Mouse (Mus musculus) spleen, embryonic (tissue): Measurements from ENCODE around the gene H2afx.
"Not testable (repeated sequence)": the region's sequence is repeated elsewhere in the genome, so short reads cannot be mapped to it uniquely, and the experiment has no call there.

Experiments
- CTCF ChIA-PET: fragments of 350-600 bp; sonication (Branson Sonifier 250); formaldehyde crosslinking; loops from one replicate; lab custom pipeline; 2022; lab: Charles Lee

Gene H2afx

DNA sequence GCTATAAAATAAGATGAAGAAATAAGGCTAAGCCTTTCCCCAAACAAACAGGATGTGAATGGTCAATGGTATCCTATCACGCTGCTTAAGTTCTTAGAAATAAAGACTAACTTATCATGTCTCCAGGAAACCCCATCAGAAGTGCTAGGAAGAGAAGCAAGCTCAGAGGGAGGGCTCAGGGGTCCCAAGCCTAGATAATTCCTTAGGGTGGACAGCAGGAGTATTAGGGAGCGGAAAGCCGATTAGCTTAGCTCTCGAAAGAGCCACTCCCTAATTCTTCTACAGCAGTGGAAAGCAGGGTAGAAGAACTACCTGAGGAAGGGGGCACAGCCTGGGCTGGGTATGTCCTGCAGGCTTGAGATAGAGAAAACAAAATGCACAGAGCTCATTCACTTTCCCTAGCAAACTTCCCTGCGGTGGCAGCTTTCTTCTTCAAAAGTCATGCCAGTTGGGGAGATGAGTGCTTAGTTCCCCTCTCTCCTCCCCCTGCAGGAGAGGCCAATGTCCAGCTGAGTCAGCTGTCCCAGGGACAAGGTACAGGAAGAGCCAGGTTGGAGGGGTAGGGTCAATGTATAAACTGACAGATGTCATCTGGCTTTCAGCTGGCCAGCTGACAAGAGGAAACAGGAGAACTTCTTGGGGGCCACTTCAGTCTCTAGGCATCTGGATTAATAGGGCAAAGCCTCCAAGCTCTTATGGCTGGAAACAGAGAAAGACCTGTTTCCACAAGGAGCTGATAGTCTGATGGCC, 16.2 kb upstream of the H2afx start:
- CTCF ChIA-PET: interaction anchor here (0.5 kb wide), 1 partner anchor 176 kb away, joined by 11 read pairs; no protein-coding TSS in a partner anchor

DNA sequence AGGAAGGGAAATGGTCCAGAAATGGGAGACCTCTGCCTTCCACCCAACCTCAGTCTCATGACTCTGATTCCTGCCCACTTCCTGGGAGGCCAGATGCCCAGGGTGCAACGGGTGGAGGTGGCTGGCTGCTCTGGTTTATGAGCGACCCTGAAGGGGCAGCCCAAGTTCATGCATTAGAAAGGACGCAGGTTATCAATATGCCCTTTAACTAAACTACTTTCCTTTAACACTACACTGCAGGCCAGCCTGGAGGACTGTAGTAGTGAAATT, 15.7 kb upstream of the H2afx start:
- CTCF ChIA-PET: interaction anchor here (0.5 kb wide), 1 partner anchor 176 kb away, joined by 11 read pairs; no protein-coding TSS in a partner anchor

DNA sequence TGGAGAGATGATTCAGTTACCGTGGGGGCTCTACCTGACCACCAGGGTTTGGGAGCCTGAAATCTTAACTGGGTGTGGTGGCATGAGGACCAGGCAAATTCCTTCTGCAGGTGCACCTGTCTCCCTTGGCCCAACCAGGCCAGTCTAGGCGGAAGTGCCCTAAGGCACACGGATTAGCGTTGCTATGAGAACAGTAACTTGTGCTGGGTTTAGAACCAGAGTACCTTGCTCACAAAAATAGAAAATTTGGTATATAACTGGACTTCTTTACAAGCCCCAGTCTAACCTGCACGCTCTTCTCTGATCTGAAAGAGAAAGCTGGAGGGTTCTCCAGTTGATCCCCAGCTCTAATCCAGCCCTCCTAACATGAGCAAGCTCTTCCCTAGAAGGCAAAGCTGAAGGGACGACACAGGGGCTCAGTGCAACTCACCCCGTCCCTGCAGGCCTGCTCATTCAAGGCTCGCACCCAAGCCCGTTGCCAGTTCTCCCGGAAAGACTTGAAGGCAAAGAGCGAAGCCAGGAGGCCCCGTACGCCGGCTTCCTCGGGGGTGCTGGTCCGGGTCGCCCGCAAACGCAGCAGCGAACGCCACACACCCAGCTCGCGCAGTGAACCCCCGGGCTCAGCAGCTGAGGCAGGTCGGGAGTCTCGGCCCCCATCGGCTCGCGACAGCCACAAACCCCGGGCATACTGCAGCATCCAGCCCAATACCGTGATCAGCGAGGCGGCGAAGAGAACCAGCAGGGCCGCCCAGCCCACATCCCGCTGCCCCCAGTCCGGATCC, 15.2 kb upstream of the H2afx start:
- CTCF ChIA-PET: no interaction called here

DNA sequence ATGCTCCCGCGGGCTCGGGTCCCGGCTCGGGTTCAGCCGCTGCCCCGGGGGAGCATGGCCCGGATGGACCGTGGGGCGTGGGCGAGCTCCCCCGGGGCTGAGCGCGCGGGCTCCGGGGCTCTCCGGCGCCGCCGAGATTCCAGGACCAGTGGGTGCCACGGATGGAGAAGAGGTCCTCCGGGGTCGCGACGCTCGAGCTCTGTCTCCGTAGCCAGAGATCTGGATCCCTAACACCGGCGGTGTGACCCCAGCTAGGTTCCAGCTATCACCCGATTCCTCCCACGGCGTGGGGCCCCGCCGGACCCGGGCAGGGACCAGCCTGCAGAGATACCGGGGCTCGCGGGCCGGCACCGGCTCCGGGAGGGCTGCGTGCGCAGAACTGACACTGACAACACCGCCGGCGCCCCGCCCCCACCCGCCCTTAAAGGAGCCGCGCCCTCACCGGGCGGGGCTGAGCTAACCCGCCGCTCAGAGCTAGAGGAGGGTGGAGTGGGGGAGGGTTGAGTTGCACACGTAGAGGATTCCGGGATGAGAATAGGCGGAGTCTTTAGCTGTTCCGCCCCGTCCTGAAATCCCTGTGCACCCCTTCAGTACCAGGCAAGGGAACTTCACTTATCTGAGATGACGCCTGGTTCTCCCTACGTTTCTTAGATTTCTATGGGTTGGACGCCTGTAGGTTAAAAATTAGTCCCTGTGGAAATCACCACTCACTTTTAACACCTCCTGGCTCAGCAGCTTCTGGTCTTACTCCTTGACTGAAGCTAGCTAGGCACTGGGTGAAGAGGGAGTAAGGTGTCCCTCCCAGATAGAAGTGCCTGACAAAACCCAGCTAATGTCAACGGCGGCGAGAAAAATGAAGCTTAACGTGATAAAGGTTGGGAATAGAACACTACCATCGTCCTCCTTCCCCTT, 14.4 kb upstream of the H2afx start, which contains the start of gene C2cd2l:
C2cd2l (minus strand) TSS at position 399 of the 912 bp plus-strand sequence.
- CTCF ChIA-PET: interaction anchor here (1.1 kb wide), 1 partner anchor 28 kb away, joined by 3 read pairs; no protein-coding TSS in a partner anchor

DNA sequence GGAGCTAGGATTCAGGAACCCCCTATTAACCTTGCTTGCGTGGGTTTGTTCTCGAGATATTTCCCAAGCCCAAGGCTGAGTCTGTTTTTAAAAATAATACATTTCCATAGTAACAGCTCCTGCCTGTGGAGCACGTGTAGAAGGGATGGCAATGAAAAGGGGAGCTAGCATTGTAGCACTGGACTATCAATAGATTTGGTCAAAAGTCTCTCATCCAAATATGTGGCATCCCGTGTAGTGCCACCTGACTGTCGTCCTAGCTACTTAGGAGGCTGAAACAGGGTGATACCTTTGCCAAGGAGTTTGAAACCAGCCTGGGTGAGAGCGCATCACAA, 13.7 kb upstream of the H2afx start:
- CTCF ChIA-PET: interaction anchor here (0.9 to 1.1 kb wide), 2 partner anchors 27 to 158 kb away, joined by 3 read pairs; no protein-coding TSS in a partner anchor

DNA sequence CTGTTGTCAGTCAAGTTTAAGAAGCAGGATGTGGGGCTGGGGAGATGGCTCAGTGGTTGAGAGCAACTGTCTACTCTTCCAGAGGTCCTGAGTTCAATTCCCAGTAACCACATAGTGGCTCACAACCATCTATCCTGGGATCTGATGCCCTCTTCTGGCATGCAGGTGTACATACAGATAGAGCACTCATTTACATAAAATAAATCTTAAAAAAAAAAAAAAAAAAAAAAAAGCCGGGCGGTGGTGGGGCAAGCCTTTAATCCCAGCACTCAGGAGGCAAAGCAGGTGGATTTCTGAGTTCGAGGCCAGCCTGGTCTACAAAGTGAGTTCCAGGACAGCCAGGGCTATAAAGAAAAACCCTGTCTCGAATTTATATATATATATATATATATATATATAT, 10.8 kb upstream of the H2afx start:
- CTCF ChIA-PET: not testable (repeated sequence)

DNA sequence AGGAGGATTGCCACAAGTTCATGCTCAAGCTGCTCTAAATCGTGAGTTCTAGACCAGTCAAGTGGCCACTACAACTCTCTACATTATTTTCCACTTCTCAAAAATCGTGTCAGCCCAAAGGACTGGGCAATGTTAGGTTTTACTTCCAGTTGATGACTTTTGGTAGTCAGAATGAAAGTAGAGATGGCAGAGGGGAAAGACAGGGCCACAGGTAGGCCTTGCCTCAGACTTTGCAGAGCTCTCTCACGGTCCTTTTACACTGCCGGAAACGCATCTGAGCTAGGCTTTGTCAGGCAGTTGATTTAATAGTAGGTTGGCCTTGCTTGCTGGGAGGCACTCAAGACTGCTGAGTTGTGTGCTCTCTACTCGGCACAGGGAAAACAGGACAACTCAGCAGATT, 10.3 kb upstream of the H2afx start:
- CTCF ChIA-PET: interaction anchor here (0.6 kb wide), 1 partner anchor 17 kb away, joined by 4 read pairs; no protein-coding TSS in a partner anchor

DNA sequence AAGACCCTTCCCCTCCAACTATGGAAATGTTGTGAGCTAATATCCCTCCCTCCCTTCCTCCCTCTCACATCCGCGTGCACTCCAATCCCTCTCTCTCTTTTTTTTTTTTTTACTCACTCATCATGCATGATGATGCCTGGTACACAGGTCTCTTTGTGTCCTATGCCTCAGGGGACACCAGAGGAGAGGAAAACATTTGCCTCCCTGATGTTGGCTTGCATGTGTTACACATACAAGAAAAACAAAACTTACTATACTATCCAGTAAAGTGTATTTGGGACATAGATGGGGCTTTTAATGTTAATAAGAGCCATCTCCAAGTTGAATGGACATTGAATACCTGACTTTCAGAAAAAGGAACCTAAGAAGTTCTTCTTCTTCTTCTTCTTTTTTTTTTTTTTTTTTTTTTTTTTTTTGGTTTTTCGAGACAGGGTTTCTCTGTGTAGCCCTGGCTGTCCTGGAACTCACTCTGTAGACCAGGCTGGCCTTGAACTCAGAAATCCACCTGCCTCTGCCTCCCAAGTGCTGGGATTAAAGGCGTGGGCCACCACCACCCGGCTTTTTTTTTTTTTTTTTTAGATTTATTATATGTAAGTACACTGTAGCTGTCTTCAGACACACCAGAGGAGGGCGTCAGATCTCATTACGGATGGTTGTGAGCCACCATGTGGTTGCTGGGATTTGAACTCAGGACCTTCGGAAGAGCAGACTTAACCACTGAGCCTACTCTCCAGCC, 9.3 kb upstream of the H2afx start:
- CTCF ChIA-PET: not testable (repeated sequence)

DNA sequence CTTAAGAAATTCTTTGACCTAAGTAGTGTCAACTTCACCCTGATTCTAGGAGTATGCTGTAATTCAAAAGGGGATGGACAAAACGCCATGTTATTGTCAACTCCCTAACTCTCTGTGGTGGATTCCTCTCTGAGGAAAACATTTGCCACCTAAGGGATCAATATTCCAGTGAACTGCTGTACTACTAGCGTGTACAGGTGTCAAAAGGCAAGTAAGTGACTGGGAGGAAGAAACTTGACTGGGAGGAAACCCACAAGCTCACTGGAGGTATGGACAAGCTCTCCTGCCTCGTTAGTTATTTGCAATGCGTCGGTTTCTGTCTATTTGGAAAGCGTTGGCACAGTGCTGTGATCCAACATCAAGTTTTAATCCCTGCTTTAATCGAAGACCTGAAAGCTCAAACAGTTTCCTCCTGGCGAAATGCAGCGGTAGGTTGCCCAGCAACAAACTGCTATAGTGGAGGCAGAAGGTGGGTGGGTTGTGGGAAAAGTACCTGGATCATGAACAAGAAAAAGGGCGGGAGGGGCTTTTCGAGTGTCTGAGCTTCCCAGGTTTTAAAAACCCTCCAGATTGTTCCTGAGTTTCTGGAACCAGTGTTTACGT, 8.6 kb upstream of the H2afx start, which contains the start of gene Dpagt1:
Dpagt1 (plus strand) TSS at position 252 of the 603 bp plus-strand sequence.
- CTCF ChIA-PET: interaction anchor here (1.4 kb wide), 1 partner anchor 38 kb away, joined by 4 read pairs; no protein-coding TSS in a partner anchor

DNA sequence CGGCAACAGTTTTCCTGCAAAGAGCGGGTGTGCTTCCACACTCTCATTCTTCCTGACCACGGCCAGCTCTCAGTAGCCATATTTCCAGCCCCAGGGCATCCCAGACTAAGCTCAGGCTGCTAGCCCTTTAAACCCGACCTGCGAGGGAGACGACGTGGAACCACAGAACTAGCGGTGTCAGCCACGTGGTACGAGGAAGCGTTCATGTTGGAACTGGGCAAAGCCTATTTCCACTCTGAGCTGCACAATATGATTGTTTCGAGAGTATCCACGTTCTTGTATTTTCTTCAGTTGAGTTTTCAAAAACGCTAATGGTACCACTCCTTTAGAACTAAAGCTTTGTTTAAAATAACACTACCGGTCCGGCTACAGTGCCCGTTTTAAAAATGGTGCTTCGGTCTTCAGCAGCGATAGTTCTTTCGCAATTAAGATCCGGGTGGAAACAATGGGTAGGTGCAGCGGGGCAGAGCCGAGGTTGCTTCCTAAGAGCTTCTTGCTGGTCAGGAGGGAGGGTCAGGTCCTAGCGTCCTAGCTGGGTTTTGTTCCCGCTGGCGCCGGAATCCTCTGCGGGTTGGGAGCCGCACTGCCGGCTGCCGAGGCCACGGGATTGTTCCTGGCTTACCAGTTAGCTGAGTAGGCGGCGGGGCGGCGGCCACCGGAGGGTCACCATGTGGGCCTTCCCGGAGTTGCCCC, 8.0 kb upstream of the H2afx start:
- CTCF ChIA-PET: interaction anchor here (0.8 to 1.4 kb wide), 2 partner anchors 21 to 39 kb away, joined by 3 to 4 read pairs; no protein-coding TSS in a partner anchor

DNA sequence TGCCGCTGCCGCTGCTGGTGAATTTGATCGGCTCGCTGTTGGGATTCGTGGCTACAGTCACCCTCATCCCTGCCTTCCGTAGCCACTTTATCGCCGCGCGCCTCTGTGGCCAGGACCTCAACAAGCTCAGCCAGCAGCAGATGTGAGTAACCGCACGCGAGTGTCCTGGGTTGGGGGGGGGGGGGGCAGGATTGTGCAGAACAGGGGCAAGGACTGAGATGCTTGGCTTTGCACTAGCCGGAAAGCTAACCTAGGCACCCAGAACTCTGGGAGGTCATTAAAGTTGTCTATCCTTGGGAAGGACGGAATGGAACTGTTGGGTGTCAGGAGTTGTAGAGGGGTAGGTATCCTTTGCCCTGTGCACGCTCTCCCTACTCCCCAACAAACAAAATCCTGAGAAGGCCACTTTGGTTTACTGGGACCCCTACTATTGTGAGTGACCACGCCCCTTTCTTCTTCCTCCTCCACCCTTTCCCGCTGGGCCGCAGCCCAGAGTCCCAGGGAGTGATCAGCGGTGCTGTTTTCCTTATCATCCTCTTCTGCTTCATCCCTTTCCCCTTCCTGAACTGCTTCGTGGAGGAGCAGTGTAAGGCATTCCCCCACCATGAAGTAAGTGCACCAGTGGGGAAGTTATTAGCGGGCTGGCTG, 7.3 kb upstream of the H2afx start:
- CTCF ChIA-PET: interaction anchor here (0.8 to 1.4 kb wide), 2 partner anchors 20 to 40 kb away, joined by 3 to 4 read pairs; no protein-coding TSS in a partner anchor

DNA sequence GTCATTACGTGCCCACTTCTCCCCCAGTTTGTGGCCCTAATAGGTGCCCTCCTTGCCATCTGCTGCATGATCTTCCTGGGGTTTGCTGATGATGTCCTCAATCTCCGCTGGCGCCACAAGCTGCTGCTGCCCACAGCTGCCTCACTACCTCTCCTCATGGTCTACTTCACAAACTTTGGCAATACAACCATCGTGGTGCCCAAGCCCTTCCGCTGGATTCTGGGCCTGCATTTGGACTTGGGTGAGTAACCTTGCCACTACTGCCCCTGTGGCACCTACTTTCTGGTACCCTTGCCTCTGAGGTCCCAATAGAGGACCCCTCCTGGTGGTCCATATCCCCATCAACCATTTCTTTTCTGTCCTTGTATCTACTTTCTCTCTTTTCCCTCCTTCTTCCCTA, 6.6 kb upstream of the H2afx start:
- CTCF ChIA-PET: no interaction called here

DNA sequence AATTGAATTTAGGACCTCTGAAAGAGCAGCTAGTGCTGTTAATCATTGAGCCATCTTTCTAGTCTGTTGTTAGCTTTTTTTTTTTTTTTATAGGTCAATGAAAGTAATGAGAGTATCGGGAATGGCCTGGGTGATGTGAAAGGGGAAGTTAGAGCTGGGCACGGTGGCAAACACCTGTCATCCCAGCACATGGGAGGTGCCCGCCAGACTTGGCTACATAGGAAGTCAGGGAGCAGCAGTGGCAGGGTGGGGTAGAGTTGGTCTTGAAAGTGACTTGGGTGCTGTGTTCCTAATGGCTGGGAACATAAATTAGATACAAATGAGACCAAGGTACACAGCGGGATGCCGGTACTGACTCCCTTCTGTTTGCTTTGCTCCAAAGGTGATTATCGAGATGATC, 3.8 kb upstream of the H2afx start:
- CTCF ChIA-PET: interaction anchor here (0.5 to 0.7 kb wide), 4 partner anchors 162 to 1945 kb away, joined by 3 to 18 read pairs (median 3); no protein-coding TSS in a partner anchor

DNA sequence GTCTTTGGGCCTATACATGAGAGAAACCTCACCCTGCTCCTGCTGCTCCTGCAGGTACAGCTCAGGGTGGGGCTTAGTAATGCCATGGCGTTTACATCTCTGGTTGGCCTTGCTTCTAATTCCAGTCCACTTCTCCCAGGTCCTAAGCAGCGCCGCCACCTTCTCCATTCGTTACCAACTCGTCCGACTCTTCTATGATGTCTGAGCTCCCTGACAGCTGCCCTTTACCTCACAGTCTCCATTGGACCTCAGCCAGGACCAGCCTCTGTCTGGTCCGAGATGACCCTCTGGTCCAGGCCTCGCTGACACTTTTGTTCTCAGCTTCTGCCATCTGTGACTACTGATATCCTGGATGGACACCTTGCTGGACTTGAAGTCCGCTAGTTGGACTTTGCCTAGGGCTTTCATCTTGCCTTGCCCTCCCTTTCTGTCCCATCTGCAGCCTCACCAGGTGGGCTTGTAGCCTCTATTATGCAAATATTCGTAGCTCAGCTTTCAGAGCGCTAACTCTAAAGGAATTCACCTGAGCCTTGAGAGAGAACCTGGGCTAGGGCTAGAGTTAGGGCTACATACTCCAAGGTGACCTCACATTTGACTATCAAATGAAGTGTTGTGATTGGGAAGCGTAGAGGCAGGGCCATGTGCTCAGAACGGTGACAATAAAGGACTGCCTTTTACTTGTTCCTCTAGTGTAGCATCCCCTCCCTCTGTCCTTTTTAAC, 1.4 kb upstream of the H2afx start:
- CTCF ChIA-PET: interaction anchor here (0.6 kb wide), 1 partner anchor 44 kb away, joined by 6 read pairs; no protein-coding TSS in a partner anchor

DNA sequence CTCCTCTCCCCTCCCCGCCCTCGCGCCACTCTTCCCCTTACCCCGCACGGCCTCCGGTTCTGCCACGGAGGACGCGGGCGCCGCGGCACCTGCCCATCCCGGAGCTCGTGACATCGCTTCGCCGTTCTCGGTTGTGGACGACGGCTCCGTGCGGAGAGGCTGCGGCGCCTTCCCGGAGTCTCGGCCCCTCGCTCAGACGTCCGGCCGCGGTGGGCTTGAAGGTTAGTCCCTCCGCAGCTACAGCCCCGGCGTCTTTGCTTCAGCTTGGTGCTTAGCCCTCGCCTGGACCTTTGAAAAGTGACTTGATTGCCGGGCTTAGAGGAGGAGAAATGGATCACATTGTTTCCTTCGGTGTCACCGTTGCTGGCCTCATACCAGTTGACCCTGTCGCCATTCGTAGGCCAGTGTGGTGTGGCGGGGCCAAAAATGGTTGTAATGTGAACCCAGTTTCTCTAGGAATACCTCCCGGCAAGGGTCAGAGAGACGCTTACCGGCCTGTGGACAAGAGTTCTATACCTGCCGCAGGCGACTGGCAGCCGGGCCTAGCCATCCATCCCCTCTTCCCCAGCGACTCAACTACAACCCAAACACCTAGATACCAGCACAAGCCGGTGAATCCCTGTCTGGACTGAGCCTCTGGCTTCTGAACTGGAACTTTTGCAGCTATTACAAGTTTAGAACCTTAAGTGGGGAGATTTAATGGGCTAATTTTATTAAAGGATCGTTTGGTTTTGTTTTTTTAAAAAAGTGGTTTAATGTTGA, 1.0 kb downstream of the H2afx start:
- CTCF ChIA-PET: interaction anchor here (0.5 kb wide), 1 partner anchor 28 kb away, joined by 4 read pairs; no protein-coding TSS in a partner anchor

DNA sequence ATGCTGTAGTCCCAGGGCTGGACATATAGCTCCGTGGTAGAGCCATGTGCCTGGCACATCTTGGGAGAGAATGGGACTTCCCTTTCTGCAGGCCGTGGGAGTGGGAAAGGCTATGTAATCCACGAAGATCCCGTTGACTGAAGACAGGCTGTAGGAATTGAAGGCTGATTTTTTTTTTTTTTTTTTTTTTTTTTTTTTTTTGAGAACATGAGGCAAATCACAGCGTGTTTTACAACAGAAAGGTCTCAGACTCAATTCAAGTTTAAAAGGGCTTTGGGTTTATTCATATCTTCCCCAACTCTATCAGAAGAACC, 1.6 kb downstream of the H2afx start:
- CTCF ChIA-PET: interaction anchor here (0.5 kb wide), 1 partner anchor 29 kb away, joined by 4 read pairs; no protein-coding TSS in a partner anchor

DNA sequence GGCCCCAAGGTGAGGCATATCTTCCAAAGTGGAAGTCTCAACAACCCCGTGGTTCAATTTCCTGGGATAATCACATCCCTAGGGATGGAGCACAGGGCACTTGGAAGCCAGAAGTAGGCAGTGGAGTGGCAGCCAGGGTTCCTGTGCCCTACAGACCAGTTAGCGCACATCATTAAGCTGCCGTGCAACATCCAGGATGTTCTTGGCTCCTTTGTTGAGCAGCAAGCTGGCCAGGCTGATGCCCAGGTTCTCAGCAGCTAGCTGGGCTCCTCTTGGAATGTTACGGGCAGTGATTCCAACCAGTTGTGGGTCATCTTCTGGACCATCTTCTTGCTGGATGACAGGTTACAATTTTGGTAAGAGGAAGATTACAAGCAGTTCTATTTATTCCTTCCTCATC, 2.0 kb downstream of the H2afx start:
- CTCF ChIA-PET: not testable (repeated sequence)

DNA sequence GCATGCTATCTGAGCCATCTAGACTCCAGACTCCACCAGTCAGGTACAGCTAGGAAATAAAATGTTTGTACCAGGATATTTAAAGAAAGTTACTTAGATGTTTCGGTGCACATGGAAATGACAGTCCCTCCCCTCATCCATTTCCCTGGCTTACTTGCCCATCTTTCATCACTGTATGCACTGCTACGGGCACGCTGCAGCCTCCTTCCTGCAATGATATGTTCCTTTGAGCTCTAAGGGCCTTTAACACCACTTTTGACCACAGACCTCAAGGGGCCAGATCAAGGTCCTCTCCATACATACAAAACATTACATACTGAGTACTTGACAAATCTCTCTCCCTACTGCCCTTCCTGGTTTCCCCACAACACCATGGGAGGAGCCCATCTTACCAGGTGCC, 2.5 kb downstream of the H2afx start:
- CTCF ChIA-PET: no interaction called here
